Mouse (Mus musculus): ENCODE results near the gene Polr3g. TPM values are rescaled to one million over a fixed set of nuclear protein-coding genes. Genes with fewer than 3 reads are reported as not detected.
A peak's percentile ranks its signal among the peaks of the same experiment; 100 is the strongest.
"Not testable (repeated sequence)": the region's sequence is repeated elsewhere in the genome, so short reads cannot be mapped to it uniquely, and the experiment has no call there.

Polr3g gene
- polyA plus RNA-seq, 1 experiment from 2014 or later: 20.0 TPM

DNA sequence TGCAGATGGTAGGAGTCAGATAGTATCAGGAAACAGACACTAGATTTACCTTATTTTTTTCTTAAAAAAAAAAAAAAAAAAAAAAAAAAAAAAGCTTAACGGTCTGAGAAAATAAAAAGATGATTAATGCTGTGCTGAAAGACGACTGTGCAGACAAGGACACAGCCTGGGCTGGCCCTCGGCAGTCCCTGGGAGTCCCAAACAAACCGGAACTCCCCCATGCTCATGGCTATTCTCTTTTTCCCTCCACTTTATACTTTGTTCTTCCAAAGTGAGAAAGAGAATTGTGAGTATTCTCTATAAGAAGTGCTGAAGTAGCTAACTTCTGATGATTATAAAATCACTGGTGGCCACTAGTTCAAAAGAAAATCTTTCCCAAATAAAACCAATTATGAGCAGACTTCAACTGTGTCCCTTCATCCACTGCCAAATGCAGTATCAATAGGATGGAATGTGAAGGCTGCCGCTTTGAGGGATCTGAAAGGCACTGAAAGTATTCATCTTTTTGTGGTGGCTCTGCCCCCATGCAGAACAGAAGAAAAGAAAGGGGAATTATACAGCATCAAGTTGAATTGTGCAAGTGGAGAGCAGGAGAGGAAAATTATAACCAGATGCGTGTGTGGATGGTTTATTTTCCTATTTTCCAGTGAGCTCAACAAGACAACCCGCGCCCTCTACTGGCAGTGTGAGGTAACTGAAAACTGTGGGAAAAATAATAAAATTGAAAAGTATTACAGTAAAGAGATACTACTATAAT lies 69.3 kb downstream of the Polr3g start:
- no peaks in the 10 kb centered on the region for H3K36me3 ChIP-seq
- H3K4me3 ChIP-seq: no peak overlapping the region
- H3K27me3 ChIP-seq (ENCODE audit: low read depth, poor library complexity, severe bottlenecking): no peaks in the 10 kb centered on the region
- 21% methylated on average over 8 of the region's 8 CpGs for WGBS
- H3K4me1 ChIP-seq: peaks cover 9% of the 10 kb centered on the region
- no peaks in the 10 kb centered on the region for H3K9me3 ChIP-seq (replicated peaks)
- peak overlapping the region; percentile 51; the same call in 1 of the 2 replicates for H3K27ac ChIP-seq
- DNase-seq (ENCODE audit: low spot score): peak; percentile 65

DNA sequence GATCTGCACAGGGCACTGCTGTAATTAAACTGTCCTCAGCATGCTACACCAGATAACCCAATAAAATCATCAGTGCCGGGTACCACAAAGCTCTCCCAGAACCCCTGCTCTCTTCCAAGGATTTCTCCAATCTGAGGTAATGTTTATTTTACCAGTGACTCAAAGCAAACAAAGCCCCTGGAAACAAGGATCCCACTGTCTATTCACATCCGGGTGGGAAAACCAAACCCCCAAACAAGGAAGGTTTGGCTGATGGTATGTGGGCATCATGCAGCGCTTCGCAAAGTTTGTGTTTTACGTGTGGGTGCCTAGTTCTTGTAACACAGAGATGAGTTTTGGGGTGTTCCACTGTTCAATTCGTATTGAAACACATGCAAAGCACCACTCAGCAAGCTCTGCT lies 69.9 kb downstream of the Polr3g start:
- no peak for DNase-seq (ENCODE audit: low spot score)
- Histone ChIP-seq H3K9me3 (replicated peaks) (no peaks in the 10 kb centered on the region), H3K27me3 (ENCODE audit: low read depth, poor library complexity, severe bottlenecking) (no peaks in the 10 kb centered on the region), H3K4me3 (no peak overlapping the region), H3K4me1 (peaks cover 9% of the 10 kb centered on the region), H3K27ac (no peak overlapping the region), H3K36me3 (no peaks in the 10 kb centered on the region)
- 59% methylated on average over 6 of the region's 6 CpGs for WGBS

DNA sequence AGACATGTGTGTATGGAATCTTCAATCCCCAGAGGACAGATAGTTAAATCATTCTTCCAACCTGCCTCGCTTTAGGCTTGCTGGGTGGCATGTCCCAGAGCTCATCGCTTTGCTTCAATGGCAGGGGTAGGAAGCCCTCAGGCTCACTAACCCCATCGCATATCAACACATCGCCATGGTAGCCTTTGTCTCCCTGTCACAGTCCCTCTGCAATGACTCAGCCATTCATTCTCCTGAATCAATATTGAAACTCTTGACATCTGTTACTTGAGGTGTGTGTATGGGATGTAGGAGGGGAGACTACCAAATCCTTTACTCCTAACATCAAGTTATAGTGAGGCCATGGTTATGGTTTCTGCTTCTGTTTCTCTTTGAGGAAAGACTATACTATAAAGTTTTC lies 71.2 kb downstream of the Polr3g start:
- Histone ChIP-seq H3K9me3 (replicated peaks) (no peaks in the 10 kb centered on the region), H3K36me3 (no peaks in the 10 kb centered on the region), H3K4me3 (no peak overlapping the region), H3K4me1 (peaks cover 9% of the 10 kb centered on the region), H3K27ac (no peak overlapping the region), H3K27me3 (ENCODE audit: low read depth, poor library complexity, severe bottlenecking) (peaks cover 9% of the 10 kb centered on the region; the same call in 1 of the 2 replicates)
- no peak for DNase-seq (ENCODE audit: low spot score)
- 54% methylated on average over 4 of the region's 4 CpGs for WGBS

DNA sequence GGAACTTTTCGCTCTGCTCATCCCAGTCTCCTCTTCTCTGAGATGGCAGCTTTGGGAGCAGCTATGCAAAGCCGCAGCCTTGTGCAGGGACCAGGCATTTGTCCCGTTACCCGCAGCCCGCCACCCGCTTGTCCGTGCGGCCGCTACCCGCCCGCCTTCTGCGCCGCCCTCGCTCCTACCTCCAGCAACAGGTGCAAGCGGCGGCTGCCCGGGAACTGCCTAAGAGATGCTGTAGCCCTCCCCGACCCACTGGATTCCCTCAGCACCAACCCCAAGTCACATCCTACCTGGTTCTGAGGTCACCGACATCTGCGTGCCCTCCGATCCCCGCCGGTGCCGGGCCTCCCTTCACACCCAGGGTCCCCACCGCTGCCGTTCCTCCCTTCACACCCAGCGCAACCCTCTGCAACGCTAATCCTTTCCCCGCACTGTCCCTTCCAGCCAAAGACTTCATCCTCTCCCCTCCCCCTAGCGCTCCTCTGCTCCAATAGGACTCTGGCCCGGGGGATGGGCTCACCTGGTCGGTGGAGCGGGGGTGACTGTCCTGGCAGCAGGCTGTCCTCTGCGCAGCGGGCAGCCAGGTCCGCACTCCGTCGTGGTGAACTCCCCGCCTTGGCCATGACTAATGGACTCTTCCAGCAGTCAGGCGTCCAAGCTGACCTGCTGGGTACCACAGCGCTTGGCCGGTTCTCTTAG lies 77.9 kb downstream of the Polr3g start, which contains the start of gene Adgrv1:
Gene Adgrv1 (minus strand): TSS at position 435 of the 696 bp plus-strand sequence.
- peaks cover 47% of the 10 kb centered on the region for H3K27me3 ChIP-seq (ENCODE audit: low read depth, poor library complexity, severe bottlenecking)
- 1% methylated on average over 42 of the region's 42 CpGs for WGBS
- no peaks in the 10 kb centered on the region for H3K9me3 ChIP-seq (replicated peaks)
- peak; percentile 84 for DNase-seq (ENCODE audit: low spot score)
- peak within 1 kb of the TSS; percentile 59 for H3K4me3 ChIP-seq
- peaks cover 9% of the 10 kb centered on the region for H3K4me1 ChIP-seq
- H3K27ac ChIP-seq: no peak within 1 kb of the TSS
- no peaks in the 10 kb centered on the region for H3K36me3 ChIP-seq

DNA sequence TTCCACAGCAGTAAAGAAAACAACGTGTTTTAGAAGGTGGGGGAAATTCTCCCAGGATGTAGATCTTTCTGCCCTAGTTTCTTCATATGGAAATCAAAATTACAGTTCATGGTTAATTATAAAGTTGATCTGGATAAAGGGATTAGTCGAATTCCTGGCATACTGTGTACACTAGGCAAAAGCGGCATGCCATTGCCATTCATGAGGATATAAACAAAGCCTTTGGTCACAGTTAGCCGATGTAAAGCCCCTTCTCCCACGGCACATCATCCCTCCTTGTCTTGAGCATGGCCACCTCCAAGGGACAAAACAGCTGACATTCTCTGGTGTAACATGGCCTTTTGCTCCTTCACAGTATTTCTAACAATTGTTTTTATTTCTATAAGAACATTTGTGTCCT lies 80.2 kb downstream of the Polr3g start:
- H3K9me3 ChIP-seq (replicated peaks): no peaks in the 10 kb centered on the region
- H3K4me1 ChIP-seq: peaks cover 9% of the 10 kb centered on the region
- WGBS: 73% methylated on average over 5 of the region's 5 CpGs
- DNase-seq (ENCODE audit: low spot score): no peak
- H3K4me3 ChIP-seq: no peak overlapping the region
- H3K36me3 ChIP-seq: no peaks in the 10 kb centered on the region
- no peak overlapping the region for H3K27ac ChIP-seq
- peaks cover 47% of the 10 kb centered on the region for H3K27me3 ChIP-seq (ENCODE audit: low read depth, poor library complexity, severe bottlenecking)

DNA sequence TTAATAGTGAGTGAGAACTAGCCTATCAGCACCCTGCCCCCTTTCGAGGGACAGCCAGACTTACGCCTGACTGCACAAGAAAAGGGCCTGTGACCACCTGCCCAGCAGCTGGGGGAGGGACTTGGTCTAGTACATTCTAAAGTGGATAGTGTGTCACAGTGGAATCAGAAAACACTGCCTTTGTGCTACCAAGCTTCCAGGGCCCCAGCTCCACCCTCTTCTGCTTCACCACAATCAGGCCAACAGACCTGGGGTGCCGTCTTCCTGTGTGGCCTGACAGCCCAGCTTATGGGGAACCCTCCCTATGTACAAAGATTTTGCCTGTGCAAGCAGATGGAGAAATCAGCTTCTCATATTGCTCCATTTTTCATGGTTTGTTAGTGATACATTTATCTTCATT lies 81.4 kb downstream of the Polr3g start:
- WGBS: 68% methylated on average over 3 of the region's 3 CpGs
- no peaks in the 10 kb centered on the region for H3K9me3 ChIP-seq (replicated peaks)
- peaks cover 36% of the 10 kb centered on the region for H3K27me3 ChIP-seq (ENCODE audit: low read depth, poor library complexity, severe bottlenecking)
- no peak overlapping the region for H3K27ac ChIP-seq
- H3K36me3 ChIP-seq: no peaks in the 10 kb centered on the region
- H3K4me3 ChIP-seq: no peak overlapping the region
- peaks cover 9% of the 10 kb centered on the region for H3K4me1 ChIP-seq
- peak; percentile 31 for DNase-seq (ENCODE audit: low spot score)

DNA sequence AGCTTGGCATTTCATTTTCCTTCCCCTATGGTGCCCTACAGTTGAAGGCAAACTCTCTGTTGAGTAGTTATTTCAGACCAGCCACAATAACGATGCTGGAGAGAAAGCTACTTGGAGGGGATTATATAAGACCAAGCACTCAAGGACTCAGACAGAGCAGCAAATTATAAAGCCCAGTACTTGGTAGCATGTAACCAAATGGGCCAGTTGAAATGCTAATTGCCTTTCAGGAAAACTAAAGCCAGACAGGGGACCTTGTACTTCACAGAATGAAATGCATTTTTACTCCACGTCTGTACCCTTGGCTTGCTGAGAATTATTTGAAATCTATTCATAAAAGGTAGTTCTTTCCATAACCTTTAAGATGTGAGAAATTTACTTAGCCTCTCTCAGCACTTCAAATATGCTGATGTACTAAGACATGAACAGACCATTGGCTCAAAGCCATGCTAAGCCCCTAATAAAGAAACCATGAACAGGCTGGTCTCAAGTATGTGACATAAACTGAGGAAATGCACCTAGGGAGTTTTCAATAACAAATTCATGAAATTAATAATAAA lies 82.1 kb downstream of the Polr3g start:
- Histone ChIP-seq H3K4me3 (no peak overlapping the region), H3K4me1 (peaks cover 9% of the 10 kb centered on the region)
- 70% methylated on average over 2 of the region's 2 CpGs for WGBS

DNA sequence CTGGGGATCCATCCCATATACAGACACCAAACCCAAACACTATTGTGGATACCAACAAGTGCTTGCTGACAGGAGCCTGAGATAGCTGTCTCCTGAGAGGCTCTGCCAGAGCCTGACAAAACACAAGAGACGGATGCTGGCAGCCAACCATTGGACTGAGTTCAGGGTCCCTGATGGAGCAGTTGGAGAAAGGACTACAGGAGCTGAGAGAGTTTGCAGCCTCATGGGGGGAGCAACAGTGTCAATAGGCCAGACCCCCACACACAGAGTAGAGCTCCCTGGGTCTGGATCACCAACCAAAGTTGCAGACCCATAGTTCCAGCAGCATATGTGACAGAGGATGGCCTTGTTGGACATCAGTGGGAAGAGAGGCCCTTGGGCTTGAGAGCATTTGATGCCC lies 83.0 kb downstream of the Polr3g start:
- not testable (repeated sequence) for H3K4me1 ChIP-seq; H3K27ac ChIP-seq; H3K4me3 ChIP-seq; H3K9me3 ChIP-seq (replicated peaks); DNase-seq (ENCODE audit: low spot score); H3K36me3 ChIP-seq
- 72% methylated on average over 1 of the region's 1 CpGs for WGBS
- H3K27me3 ChIP-seq (ENCODE audit: low read depth, poor library complexity, severe bottlenecking): peaks cover 21% of the 10 kb centered on the region

More for the DNA sequence above, 82.1 kb downstream of the Polr3g start:
- H3K27ac ChIP-seq: no peak overlapping the region
- no peaks in the 10 kb centered on the region for H3K36me3 ChIP-seq
- H3K9me3 ChIP-seq (replicated peaks): no peaks in the 10 kb centered on the region
- peaks cover 30% of the 10 kb centered on the region for H3K27me3 ChIP-seq (ENCODE audit: low read depth, poor library complexity, severe bottlenecking)
- no peak for DNase-seq (ENCODE audit: low spot score)

Other genes starting within 250 kb of the Polr3g start
- 1.2 and 1.5 TPM in 2 replicates for gene Adgrv1, start 77.9 kb downstream of the Polr3g start, polyA plus RNA-seq (2016; fragmentation: Nextera tagmentation; extraction: Ambion mirVana)
- 16.5 and 22.8 TPM in 2 replicates for gene Lysmd3, start 53.4 kb downstream of the Polr3g start, polyA plus RNA-seq (2016; fragmentation: Nextera tagmentation; extraction: Ambion mirVana)
- 3.4 and 4.4 TPM in 2 replicates for gene Mblac2, start 328 bp upstream of the Polr3g start, polyA plus RNA-seq (2016; fragmentation: Nextera tagmentation; extraction: Ambion mirVana)
- 169 and 192 TPM in 2 replicates for gene Cetn3, start 72.1 kb upstream of the Polr3g start, polyA plus RNA-seq (2016; fragmentation: Nextera tagmentation; extraction: Ambion mirVana)

Data from limb, embryonic 10.5 days (tissue).